Mouse (Mus musculus): ENCODE data around the gene Zfp65. TPM values are rescaled to one million over a fixed set of nuclear protein-coding genes. Genes with fewer than 3 reads are reported as not detected.
"Not testable (repeated sequence)": the region's sequence is repeated elsewhere in the genome, so short reads cannot be mapped to it uniquely, and the experiment has no call there.

Gene Zfp65
- polyA plus RNA-seq, 1 experiment from 2014 or later = 5.7 TPM

DNA sequence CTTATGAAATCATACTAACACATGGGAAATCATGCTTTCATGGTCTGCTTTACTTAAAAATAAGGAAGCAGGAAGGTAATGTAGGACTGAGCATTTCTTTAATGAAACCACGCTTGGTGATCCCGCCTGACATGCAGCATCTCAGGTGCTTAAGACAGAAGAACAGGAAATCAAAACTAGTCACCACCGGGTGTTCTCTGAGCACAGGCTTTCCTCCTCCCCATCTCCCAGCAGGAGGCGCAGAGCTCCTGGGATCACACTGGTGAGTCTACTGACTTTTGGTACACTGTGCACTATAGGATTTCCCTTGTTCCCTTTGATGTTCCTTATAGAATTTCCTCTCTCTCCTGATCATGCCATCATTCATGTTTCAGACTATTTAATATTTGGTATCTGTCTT lies 468 bp upstream of the Zfp65 start:
- H3K36me3 ChIP-seq (ENCODE audit: control insufficient read depth, insufficient read depth, low read length); DNase-seq (ENCODE audit: low spot score, missing footprints); H3K4me1 ChIP-seq (ENCODE audit: control insufficient read depth, insufficient read depth, low read length); H3K9me3 ChIP-seq (ENCODE audit: control insufficient read depth, low read length); H3K27ac ChIP-seq (ENCODE audit: low read depth, low read length); H3K27me3 ChIP-seq (ENCODE audit: control insufficient read depth, insufficient read depth, low read length): not testable (repeated sequence)
- Histone ChIP-seq H3K4me2 (peak overlapping the region; percentile 53), H3K4me3 (ENCODE audit: low read depth, low read length) (peak overlapping the region; percentile 50), H3K9ac (ENCODE audit: low read length) (peak overlapping the region; percentile 60)
- 51% methylated on average over 4 of the region's 4 CpGs for WGBS
- peak; percentile 50; the same call in 1 of the 2 replicates for ATAC-seq (ENCODE audit: low FRiP score)

DNA sequence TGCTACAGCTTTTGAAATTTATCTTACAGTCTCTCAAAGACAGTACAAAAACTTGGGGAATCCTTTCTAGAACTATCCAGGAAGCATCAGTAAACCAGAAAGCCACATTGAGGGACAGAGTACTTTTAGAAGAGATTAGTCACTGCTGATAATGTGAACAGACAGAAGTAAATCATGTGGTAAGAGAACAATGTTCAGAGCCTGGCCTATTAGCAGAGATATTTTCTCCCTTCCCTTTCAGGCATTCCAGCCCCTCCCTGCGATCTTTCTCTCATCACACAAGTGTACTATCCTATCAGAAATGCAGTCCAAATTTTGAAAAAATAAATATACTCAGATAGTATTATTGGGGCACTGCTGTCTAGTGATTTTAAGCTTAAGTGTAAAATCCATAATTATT lies 867 bp downstream of the Zfp65 start:
- DNase-seq (ENCODE audit: low spot score, missing footprints) (no peak), ATAC-seq (ENCODE audit: low FRiP score) (no peak)
- Histone ChIP-seq H3K27ac (ENCODE audit: low read depth, low read length) (no peak overlapping the region), H3K27me3 (ENCODE audit: control insufficient read depth, insufficient read depth, low read length) (no peaks in the 10 kb centered on the region), H3K4me3 (ENCODE audit: low read depth, low read length) (peak overlapping the region; percentile 50), H3K9ac (ENCODE audit: low read length) (no peak overlapping the region), H3K9me3 (ENCODE audit: control insufficient read depth, low read length) (no peaks in the 10 kb centered on the region; the same call in 1 of the 2 replicates), H3K4me2 (peak overlapping the region; percentile 53; the same call in 1 of the 2 replicates), H3K4me1 (ENCODE audit: control insufficient read depth, insufficient read depth, low read length) (no peaks in the 10 kb centered on the region; the same call in 1 of the 2 replicates), H3K36me3 (ENCODE audit: control insufficient read depth, insufficient read depth, low read length) (no peaks in the 10 kb centered on the region)
- 91% methylated on average over 1 of the region's 1 CpGs for WGBS

DNA sequence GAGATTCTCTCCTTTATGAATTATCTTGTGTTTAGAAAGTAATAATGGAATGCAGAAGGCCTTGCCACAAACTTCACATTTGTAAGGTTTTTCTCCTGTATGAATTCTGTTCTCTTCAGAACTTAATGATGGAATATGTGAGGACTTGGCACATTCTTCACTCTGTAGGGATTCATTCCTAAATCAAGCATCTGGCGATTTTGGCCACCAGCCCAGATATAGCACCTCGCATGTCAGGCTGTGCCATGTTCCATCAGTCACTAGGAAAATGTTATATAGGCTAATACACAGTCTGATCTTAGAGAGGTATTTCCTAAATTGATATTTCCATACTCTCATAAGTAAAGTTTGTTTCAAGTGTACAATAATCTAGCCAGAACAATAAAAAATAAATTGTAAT lies 3.6 kb downstream of the Zfp65 start:
- not testable (repeated sequence) for DNase-seq (ENCODE audit: low spot score, missing footprints)

DNA sequence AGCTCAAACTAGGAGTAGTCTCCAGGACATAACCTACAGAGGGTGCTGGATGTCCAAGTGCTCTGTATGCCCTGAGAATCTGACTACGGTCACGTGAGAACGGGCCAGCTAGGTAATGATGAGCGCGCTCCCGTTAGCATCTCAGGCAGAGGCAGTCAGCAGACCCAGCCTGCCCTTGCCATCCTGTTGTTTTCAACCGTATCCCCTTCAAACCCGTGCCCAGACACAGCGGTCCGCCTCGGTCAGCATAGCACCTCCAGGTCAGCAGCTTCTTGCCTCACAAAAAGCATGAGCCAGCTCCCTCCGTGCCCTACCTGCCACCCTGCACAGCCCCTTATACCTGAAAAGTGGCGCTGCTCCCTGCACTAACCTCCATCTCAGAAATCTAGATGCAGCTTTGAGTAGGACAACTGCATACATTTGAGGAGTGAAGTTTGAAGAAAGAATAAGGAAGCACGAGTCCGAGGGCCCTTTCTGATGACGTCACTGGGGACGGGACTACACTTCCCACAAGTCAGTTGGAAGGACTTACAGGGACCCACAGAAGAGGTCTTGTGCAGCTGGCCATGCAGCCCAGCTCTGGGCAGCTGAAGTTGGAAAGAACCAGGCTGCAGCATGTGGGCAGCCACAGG lies 5.0 kb downstream of the Zfp65 start:
- Histone ChIP-seq H3K9me3 (ENCODE audit: control insufficient read depth, low read length) (no peaks in the 10 kb centered on the region), H3K27me3 (ENCODE audit: control insufficient read depth, insufficient read depth, low read length) (no peaks in the 10 kb centered on the region), H3K4me1 (ENCODE audit: control insufficient read depth, insufficient read depth, low read length) (no peaks in the 10 kb centered on the region; the same call in 1 of the 2 replicates), H3K27ac (ENCODE audit: low read depth, low read length) (no peak overlapping the region), H3K9ac (ENCODE audit: low read length) (peak overlapping the region; percentile 81), H3K36me3 (ENCODE audit: control insufficient read depth, insufficient read depth, low read length) (no peaks in the 10 kb centered on the region), H3K4me3 (ENCODE audit: low read depth, low read length) (peak overlapping the region; percentile 70), H3K4me2 (peak overlapping the region; percentile 59)
- ATAC-seq (ENCODE audit: low FRiP score) = peak; percentile 96
- WGBS = under 1% methylated on average over 17 of the region's 17 CpGs
- peak; percentile 98 for DNase-seq (ENCODE audit: low spot score, missing footprints)

More for the DNA sequence above, 3.6 kb downstream of the Zfp65 start:
- H3K4me1 ChIP-seq (ENCODE audit: control insufficient read depth, insufficient read depth, low read length); H3K4me3 ChIP-seq (ENCODE audit: low read depth, low read length); ATAC-seq (ENCODE audit: low FRiP score); H3K36me3 ChIP-seq (ENCODE audit: control insufficient read depth, insufficient read depth, low read length); H3K9me3 ChIP-seq (ENCODE audit: control insufficient read depth, low read length); H3K27me3 ChIP-seq (ENCODE audit: control insufficient read depth, insufficient read depth, low read length); H3K9ac ChIP-seq (ENCODE audit: low read length); H3K4me2 ChIP-seq; H3K27ac ChIP-seq (ENCODE audit: low read depth, low read length): not testable (repeated sequence)
- 91% methylated on average over 2 of the region's 2 CpGs for WGBS

DNA sequence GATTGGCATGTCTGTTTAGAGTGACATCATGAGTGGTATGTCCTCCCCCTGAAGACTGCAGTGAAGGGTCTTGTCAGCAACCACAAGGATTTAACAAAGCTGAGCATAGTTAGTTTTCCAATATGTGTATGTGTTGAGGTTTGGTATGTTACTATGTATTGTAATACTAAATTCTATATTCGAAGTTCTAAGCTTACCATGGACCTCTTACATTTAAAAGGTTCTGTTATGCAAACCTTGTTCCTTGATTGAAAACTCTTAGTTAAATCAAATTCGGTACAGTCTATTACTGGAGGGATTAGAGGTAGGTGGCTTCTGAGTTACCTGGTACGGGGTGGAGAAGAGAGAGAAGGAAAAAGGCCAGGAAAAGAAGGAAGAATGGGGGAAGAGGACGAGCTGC lies 42.0 kb downstream of the Zfp65 start, which contains the start of gene Zfp738:
Gene Zfp738, minus strand, starts transcription at position 101 of the 400 bp plus-strand sequence.
- WGBS = 86% methylated on average over 4 of the region's 4 CpGs
- no peak within 1 kb of the TSS for H3K9ac ChIP-seq (ENCODE audit: low read length)
- H3K4me1 ChIP-seq (ENCODE audit: control insufficient read depth, insufficient read depth, low read length) = no peaks in the 10 kb centered on the region
- no peak within 1 kb of the TSS for H3K4me3 ChIP-seq (ENCODE audit: low read depth, low read length)
- no peak within 1 kb of the TSS for H3K4me2 ChIP-seq
- no peak within 1 kb of the TSS for H3K27ac ChIP-seq (ENCODE audit: low read depth, low read length)
- no peaks in the 10 kb centered on the region for H3K9me3 ChIP-seq (ENCODE audit: control insufficient read depth, low read length)
- ATAC-seq (ENCODE audit: low FRiP score) = no peak
- no peaks in the 10 kb centered on the region for H3K36me3 ChIP-seq (ENCODE audit: control insufficient read depth, insufficient read depth, low read length)
- DNase-seq (ENCODE audit: low spot score, missing footprints) = no peak
- no peaks in the 10 kb centered on the region for H3K27me3 ChIP-seq (ENCODE audit: control insufficient read depth, insufficient read depth, low read length)

DNA sequence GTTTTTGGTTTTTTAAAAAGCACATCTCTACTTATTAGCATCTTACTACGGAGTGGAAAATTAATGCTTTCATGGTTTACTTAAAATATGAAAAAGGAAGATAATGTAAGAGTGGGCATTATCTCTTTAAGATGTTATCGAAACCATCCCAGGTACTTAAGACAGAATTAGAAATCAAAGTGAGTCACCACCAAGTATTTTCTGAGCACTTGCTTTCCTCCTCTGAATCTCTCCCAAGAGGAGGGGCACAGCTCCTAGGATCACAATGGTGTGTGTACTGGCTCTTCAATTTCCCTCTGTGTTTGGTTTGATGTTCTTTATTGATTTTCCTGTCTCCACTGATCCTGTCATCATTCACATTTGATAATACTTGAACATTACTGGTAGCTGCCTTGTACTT lies 45.1 kb downstream of the Zfp65 start:
- H3K4me3 ChIP-seq (ENCODE audit: low read depth, low read length); H3K27me3 ChIP-seq (ENCODE audit: control insufficient read depth, insufficient read depth, low read length); DNase-seq (ENCODE audit: low spot score, missing footprints); H3K9me3 ChIP-seq (ENCODE audit: control insufficient read depth, low read length); H3K27ac ChIP-seq (ENCODE audit: low read depth, low read length); H3K4me1 ChIP-seq (ENCODE audit: control insufficient read depth, insufficient read depth, low read length); H3K36me3 ChIP-seq (ENCODE audit: control insufficient read depth, insufficient read depth, low read length): not testable (repeated sequence)
- peak overlapping the region; percentile 80; the same call in 1 of the 2 replicates for H3K9ac ChIP-seq (ENCODE audit: low read length)
- 82% methylated on average over 2 of the region's 2 CpGs for WGBS
- ATAC-seq (ENCODE audit: low FRiP score) = peak; percentile 57
- peak overlapping the region; percentile 57; the same call in 1 of the 2 replicates for H3K4me2 ChIP-seq

DNA sequence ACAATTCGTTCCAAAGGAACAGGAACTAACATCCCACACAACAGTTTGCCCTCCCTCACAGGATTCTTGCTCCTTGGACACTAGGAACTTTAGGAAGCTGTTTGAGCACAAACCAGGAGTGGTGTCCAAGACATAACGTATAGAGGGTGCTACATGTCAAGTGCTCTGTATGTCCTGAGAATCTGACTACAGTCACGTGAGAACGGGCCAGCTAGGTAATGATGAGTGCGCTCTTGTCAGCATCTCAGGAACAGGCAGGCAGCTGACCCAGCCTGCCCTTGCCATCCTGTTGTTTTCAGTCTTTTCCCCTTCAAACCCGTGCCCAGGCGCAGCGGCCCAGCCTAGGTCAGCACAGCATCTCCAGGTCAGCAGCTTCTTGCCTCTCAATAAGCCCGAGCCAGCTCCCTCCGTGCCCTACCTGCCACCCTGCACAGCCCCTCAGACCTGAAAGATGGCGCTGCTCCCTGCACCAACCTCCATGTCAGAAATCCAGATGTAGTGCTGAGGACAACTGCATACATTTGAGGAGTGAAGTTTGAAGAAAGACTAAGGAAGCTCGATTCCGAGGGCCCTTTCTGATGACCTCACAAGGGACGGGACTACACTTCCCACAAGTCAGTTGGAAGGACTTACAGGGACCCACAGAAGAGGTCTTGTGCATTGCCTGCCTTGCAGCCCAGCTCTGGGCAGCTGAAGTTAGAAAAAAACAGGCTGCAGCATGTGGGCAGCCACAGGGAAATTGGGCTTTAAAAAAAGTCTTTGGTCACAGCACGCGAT lies 45.8 kb downstream of the Zfp65 start:
- DNase-seq (ENCODE audit: low spot score, missing footprints) (peak; percentile 97), ATAC-seq (ENCODE audit: low FRiP score) (peak; percentile 100)
- not testable (repeated sequence) for H3K4me1 ChIP-seq (ENCODE audit: control insufficient read depth, insufficient read depth, low read length); H3K9me3 ChIP-seq (ENCODE audit: control insufficient read depth, low read length); H3K27me3 ChIP-seq (ENCODE audit: control insufficient read depth, insufficient read depth, low read length); H3K36me3 ChIP-seq (ENCODE audit: control insufficient read depth, insufficient read depth, low read length); H3K27ac ChIP-seq (ENCODE audit: low read depth, low read length)
- H3K4me2 ChIP-seq = peak overlapping the region; percentile 57
- H3K4me3 ChIP-seq (ENCODE audit: low read depth, low read length) = peak overlapping the region; percentile 61
- peak overlapping the region; percentile 80 for H3K9ac ChIP-seq (ENCODE audit: low read length)
- 15% methylated on average over 16 of the region's 16 CpGs for whole genome bisulfite sequencing

DNA sequence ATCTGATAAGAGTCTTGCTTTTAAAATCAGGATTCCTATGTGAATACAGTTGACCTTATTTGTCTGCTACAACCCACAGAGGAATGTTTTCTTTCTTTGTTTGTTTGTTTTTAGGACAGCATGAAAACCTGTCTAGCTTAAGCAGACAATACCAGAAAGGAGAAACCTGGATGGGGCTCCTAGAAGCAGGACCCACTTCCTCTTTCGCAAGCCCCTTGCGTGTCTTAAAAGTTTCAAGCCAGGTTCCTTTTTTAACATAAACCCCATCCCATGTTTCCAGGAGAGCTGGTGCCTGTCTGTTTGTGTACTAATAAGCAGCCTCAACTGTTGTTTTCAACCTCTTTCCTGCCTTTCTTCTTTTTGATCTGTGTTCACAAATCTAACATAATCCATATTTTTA lies 54.1 kb downstream of the Zfp65 start:
- ATAC-seq (ENCODE audit: low FRiP score) (no peak), DNase-seq (ENCODE audit: low spot score, missing footprints) (no peak)
- H3K9ac ChIP-seq (ENCODE audit: low read length) = no peak overlapping the region
- H3K36me3 ChIP-seq (ENCODE audit: control insufficient read depth, insufficient read depth, low read length) = 0 out of 2 replicates have a peak, but pooled peaks cover under 1% of the 10 kb centered on the region
- no peaks in the 10 kb centered on the region for H3K9me3 ChIP-seq (ENCODE audit: control insufficient read depth, low read length)
- no peaks in the 10 kb centered on the region for H3K4me1 ChIP-seq (ENCODE audit: control insufficient read depth, insufficient read depth, low read length)
- H3K27me3 ChIP-seq (ENCODE audit: control insufficient read depth, insufficient read depth, low read length) = no peaks in the 10 kb centered on the region
- no peak overlapping the region for H3K4me3 ChIP-seq (ENCODE audit: low read depth, low read length)
- H3K4me2 ChIP-seq = no peak overlapping the region
- WGBS = 93% methylated on average over 2 of the region's 2 CpGs
- no peak overlapping the region for H3K27ac ChIP-seq (ENCODE audit: low read depth, low read length)

All from midbrain, embryonic 11.5 days (tissue).